Mouse (Mus musculus) limb, embryonic 10.5 days (tissue): Measurements from ENCODE around the gene Ptpn6. TPM values are rescaled to one million over a fixed set of nuclear protein-coding genes. Genes with fewer than 3 reads are reported as not detected.

Experiments used
- DNase-seq: peaks from one replicate; pipeline ENCODE4 v3.0.0-alpha.2; 2017; ENCODE audit warnings: low spot score
- H3K27ac ChIP-seq: fragments of 300-500 bp; sonication (generic); 2 replicates; pipeline ENCODE4 v1.5.1; 2016; ENCODE audit warnings: mild to moderate bottlenecking
- H3K27me3 ChIP-seq: fragments of 300-500 bp; sonication (generic); 2 replicates; pipeline ENCODE4 v1.6.1; 2016; ENCODE audit warnings: low read depth, mild to moderate bottlenecking; ENCODE audit not compliant: poor library complexity, severe bottlenecking
- H3K36me3 ChIP-seq: fragments of 300-500 bp; sonication (generic); 2 replicates; pipeline ENCODE4 v1.6.1; 2016; ENCODE audit warnings: mild to moderate bottlenecking, moderate library complexity
- H3K4me1 ChIP-seq: fragments of 300-500 bp; sonication (generic); 2 replicates; pipeline ENCODE4 v1.6.1; 2016
- H3K4me3 ChIP-seq: fragments of 300-500 bp; sonication (generic); 2 replicates; pipeline ENCODE4 v1.5.1; 2016; ENCODE audit warnings: mild to moderate bottlenecking, moderate library complexity
- H3K9me3 ChIP-seq: fragments of 300-500 bp; sonication (generic); replicated peaks from 2 replicates; pipeline ENCODE4 v1.6.1; 2016; ENCODE audit warnings: mild to moderate bottlenecking
- WGBS: fragments of 180-500 bp; shearing (Covaris S2); methylation state at CpG from one replicate; pipeline ENCODE4 v1.1.7; 2016; 5-methylcytosine and 5-hydroxymethylcytosine counted together
- polyA plus RNA-seq: library from polyadenylated mRNA; unstranded; fragments of >200 nt; fragmentation: Nextera tagmentation; extraction: Ambion mirVana; gene quantifications from 2 replicates; pipeline ENCODE4 v1.2.1, GENCODE M21; 2016

Ptpn6 gene
- polyA plus RNA-seq, 1 experiment from 2014 or later: 7.6 TPM

DNA sequence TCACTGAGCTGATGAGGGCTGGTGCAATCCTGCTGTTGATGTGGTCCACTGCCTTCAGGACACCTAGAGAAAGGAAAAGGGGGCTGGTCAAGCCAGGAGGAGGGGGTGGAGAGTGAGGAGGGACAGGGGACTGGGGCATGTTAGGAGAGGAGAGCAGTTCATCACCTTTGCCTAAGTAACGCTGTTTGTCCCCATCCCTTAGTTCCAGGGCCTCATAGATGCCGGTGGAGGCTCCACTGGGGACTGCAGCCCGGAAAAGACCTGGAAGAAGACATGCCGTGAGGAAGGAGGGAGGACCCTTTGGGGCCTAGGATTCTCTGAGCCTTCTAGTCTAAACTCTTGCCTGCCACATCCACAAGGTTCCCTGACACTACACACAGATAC is 29.0 kb upstream of the Ptpn6 start:
- H3K9me3 ChIP-seq: no peaks in the 10 kb centered on the region
- no peak for DNase-seq
- H3K4me1 ChIP-seq: peaks cover 31% of the 10 kb centered on the region
- peaks cover 69% of the 10 kb centered on the region for H3K27me3 ChIP-seq
- H3K4me3 ChIP-seq: 0 out of 2 replicates have a peak overlapping the region, but pooled peaks have one; percentile 65
- no peaks in the 10 kb centered on the region for H3K36me3 ChIP-seq
- WGBS: 33% methylated on average over 4 of the region's 4 CpGs
- H3K27ac ChIP-seq: no peak overlapping the region

DNA sequence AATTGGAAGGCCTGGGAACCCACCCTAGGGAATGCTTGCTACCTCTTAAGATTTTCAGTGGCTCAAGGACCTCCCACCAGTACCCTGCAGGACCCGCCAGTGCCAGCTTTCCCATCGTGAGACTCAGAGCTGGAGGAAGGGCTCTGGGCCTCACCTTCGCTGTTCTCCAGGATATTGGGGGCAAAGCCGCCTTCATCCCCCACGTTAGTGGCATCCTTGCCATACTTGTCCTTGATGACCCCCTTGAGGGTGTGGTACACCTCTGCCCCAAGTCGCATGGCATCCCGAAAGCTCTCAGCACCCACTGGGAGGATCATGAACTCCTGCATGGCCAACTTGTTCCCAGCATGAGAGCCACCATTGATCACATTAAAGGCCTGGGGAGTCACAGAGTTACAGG is 27.4 kb upstream of the Ptpn6 start:
- H3K4me3 ChIP-seq: no peak overlapping the region
- WGBS: 84% methylated on average over 7 of the region's 7 CpGs
- no peaks in the 10 kb centered on the region for H3K9me3 ChIP-seq
- peaks cover 74% of the 10 kb centered on the region for H3K27me3 ChIP-seq
- DNase-seq: no peak
- no peaks in the 10 kb centered on the region for H3K36me3 ChIP-seq
- peaks cover 31% of the 10 kb centered on the region for H3K4me1 ChIP-seq
- H3K27ac ChIP-seq: no peak overlapping the region

DNA sequence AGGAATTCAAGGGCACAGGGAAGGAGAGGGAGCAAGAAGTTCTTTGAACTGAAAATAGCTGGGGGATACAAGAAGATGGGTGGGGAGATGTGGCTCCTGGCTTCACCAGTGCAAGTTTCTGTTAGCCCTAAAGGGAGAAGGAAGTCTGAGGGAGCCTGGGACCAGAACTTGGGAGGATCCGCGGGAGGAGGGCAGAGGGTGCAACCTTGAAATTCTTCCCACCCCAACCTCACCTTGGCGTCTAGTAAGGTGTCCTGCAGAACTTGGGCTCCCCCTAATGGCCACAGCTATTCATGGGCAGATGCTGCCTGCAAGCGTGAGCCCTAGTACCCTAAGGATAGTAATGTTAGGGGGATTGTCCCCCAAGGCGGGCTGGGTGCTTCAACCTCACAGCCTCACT is 20.7 kb upstream of the Ptpn6 start:
- Histone ChIP-seq H3K27ac (peak overlapping the region; percentile 99; the same call in 1 of the 2 replicates), H3K27me3 (peaks cover 36% of the 10 kb centered on the region), H3K4me1 (peaks cover 49% of the 10 kb centered on the region), H3K36me3 (no peaks in the 10 kb centered on the region), H3K4me3 (peak overlapping the region; percentile 91), H3K9me3 (no peaks in the 10 kb centered on the region)
- DNase-seq: peak; percentile 89
- WGBS: 1% methylated on average over 5 of the region's 5 CpGs

DNA sequence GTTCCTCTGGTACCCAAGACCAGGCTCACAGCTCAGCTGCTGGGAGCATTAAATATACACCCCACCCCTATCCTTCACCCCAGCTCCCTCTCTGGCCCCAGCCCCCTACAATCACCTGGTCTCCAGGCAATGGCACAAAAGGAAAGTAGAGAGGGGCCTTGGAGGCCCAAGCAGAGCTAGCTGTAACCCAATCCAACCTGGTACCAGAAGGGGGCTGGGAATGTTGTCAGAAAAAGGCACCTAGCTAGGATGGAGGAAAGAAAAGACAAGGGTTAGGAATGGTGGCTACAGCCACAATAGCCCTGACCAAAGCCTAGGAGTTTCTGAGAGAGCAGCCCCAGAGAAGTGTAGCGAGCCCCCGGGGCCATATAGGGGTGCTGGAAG is 20.3 kb upstream of the Ptpn6 start:
- no peaks in the 10 kb centered on the region for H3K36me3 ChIP-seq
- DNase-seq: no peak
- H3K27me3 ChIP-seq: peaks cover 36% of the 10 kb centered on the region
- H3K4me3 ChIP-seq: peak overlapping the region; percentile 91
- peaks cover 52% of the 10 kb centered on the region for H3K4me1 ChIP-seq
- WGBS: 69% methylated on average over 2 of the region's 2 CpGs
- H3K9me3 ChIP-seq: no peaks in the 10 kb centered on the region
- peak overlapping the region; percentile 99 for H3K27ac ChIP-seq

DNA sequence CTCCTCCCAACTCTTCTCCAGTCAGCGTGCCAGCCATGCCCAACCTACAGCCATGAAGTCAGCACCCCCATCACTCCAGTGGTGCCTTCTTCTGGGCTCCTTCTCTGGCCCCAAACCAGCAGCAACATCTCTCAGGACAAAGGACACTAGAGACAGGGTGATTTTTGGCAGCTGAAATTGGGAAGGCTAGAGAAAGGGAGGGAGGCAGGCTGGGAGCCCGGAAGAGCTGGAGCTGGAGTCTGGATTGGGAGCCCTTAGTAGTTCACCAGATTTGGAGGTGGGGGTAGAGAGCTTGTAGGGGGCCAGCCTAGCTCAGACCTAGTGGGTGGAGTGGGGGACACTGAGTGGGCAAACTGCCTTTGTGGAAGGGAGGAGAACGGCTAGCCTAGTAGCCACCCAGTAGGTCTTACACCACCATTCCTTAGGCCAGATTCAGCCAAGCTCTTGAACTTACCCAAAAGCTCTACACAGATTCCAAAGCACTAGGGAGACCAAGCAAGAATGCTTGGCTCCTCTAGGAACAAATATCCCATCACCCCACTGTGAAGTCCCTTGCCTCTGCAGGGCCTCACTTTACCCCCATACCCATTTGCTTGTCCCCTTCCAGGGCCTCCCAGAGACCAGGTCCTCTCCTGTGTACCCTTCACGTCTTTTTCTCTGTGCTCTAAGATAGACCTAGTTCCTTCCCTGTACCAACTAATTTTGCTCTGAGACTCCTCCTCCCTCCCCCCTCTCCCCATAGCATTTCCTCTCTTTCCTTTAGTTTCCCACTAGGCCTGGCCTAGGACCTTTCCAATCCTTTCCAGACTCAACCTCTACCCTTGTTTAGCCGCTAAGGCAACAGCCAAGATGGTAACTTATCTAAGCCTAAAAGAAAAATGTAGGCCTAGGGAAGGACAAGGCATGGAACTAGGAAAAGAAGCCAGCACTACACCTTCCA is 19.7 kb upstream of the Ptpn6 start:
- peak overlapping the region; percentile 91 for H3K4me3 ChIP-seq
- peaks cover 3% of the 10 kb centered on the region for H3K36me3 ChIP-seq
- H3K27ac ChIP-seq: peak overlapping the region; percentile 99
- no peaks in the 10 kb centered on the region for H3K9me3 ChIP-seq
- peak; percentile 60 for DNase-seq
- WGBS: 47% methylated on average over 5 of the region's 5 CpGs
- H3K4me1 ChIP-seq: peaks cover 48% of the 10 kb centered on the region
- H3K27me3 ChIP-seq: peaks cover 30% of the 10 kb centered on the region

DNA sequence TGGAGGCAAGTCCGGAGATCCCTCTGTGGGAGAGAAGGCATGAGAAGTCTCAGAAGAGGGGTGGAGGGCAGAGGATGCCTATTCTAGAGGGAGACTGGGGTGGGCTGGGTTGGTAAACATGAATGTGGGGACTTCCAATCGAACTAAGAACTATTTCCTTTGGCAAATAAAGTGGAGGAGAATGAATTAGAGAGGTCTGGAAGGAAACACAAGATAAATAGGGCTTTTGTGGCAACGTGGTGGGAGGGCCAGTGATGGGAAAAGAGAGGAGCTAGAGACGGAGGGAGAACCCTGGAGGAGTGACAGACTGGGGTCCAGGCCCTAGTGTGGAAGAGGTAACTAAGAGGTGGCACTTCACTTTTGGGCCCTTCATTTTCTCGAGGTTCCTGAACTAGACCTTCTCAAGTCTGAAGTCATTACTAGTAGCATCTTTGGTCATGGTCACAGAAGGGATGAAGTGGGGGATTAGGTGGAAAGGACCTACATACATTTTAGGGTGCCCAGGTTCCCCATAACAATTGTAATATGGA is 18.9 kb upstream of the Ptpn6 start:
- H3K27ac ChIP-seq: peak overlapping the region; percentile 99

DNA sequence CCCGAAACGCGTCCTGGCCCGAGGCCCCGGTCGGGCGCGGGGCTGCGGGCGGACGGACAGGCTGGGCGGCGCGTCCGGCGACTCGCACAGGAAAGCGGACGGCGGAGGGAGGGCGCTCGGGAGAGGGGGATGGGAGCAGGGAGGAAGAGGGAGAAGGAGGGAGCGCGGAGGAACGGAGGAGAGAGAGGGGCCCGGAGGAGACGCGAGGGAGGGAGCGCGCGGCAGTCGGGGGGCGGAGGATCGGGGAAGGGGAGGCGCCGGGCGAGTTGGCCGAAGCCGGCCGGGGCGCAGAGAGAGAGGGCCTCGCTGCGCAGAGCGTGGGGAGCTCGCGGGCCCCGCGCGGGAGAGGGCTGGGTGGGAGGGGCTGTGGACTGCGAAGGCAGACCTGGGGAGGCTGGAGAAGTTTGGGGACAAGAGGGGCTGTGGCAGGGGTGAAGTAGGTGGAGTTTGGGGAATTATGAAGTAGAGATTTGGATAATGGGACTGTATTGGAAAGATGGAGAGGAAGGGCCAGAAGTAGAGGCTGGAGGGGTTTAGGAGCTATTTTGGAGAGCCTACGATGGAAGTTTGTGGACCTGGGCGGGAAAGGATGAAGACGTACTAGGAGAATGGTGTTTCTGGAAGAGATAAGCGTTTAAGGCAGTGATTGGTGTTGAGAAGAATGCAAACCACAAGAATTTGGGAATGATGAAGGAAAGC is 18.3 kb upstream of the Ptpn6 start:
- Histone ChIP-seq H3K9me3 (no peaks in the 10 kb centered on the region), H3K4me3 (peak overlapping the region; percentile 91), H3K36me3 (peaks cover 16% of the 10 kb centered on the region), H3K27ac (peak overlapping the region; percentile 99), H3K27me3 (peaks cover 20% of the 10 kb centered on the region), H3K4me1 (peaks cover 48% of the 10 kb centered on the region)
- 1% methylated on average over 51 of the region's 54 CpGs for WGBS
- peak; percentile 89 for DNase-seq

More for the DNA sequence above, 18.9 kb upstream of the Ptpn6 start:
- Histone ChIP-seq H3K36me3 (peaks cover 11% of the 10 kb centered on the region), H3K27me3 (peaks cover 22% of the 10 kb centered on the region), H3K4me1 (peaks cover 48% of the 10 kb centered on the region), H3K4me3 (peak overlapping the region; percentile 91), H3K9me3 (no peaks in the 10 kb centered on the region)
- 12% methylated on average over 5 of the region's 5 CpGs for WGBS
- DNase-seq: no peak

DNA sequence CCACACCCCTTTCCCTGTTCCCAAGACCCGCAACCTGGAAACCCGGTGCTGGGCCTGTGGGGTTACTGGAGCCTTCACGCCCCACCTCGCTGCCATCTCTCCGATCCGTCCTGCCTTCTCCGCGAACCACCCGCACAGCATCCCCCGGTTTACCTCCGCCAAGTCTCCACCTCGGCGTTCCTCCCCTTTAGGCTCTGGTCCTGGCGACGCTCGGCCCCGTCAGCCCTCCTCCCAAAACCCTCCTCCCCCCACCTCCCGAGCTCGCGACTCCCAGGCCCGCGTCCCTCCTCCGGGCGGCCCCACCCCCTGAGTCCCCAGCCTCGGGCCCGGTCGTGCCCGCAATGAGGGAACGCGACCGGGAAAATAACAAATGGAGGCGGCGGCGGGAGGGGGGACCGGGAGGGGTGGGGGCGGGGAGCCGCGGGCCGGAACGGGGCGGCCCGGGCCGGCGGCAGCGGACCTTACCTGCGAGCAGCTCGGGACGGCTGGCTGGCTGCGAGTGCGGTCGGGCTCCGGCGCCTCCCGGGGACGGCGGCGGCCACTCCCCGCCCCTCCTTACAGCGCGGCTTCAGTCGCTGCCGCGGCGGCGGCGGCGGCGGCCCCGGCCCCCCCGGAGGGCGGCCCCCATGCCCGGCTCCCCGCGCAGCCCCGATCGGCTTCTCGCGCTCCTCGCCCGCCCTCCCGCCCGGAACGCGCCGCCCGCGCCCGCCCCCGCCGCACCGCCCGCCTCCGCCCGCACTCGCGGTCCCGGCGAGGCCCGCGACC is 17.5 kb upstream of the Ptpn6 start, which contains the start of the genes Gm45234 and Atn1:
Gm45234 (minus strand) TSS at position 191 of the 765 bp plus-strand sequence.
Atn1 (minus strand) TSS at position 694 of the 765 bp plus-strand sequence.
- H3K27ac ChIP-seq: peak within 1 kb of the TSS; percentile 99
- H3K4me1 ChIP-seq: peaks cover 48% of the 10 kb centered on the region
- peak; percentile 81 for DNase-seq
- peaks cover 21% of the 10 kb centered on the region for H3K36me3 ChIP-seq
- peaks cover 13% of the 10 kb centered on the region for H3K27me3 ChIP-seq
- no peaks in the 10 kb centered on the region for H3K9me3 ChIP-seq
- WGBS: under 1% methylated on average over 80 of the region's 100 CpGs
- H3K4me3 ChIP-seq: peak within 1 kb of the TSS; percentile 91

DNA sequence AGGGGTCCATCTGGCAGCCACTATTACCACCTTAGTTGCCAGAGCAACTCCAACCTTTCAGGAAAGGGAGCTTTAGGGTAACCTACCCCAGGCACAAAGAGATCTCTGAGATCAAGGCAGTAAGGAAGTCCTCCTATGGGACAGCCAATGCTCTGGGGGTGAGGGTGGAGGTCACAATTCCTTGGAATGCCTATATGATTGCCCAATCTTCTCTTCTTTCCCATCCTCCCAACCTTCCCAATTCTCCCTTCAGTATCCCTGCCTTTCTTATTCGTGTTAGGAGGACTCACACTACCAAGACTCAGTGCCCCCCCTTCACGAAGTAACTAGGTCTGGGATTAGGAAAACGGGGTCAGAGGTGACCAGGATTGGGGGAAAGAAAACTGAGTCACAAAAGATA is 16.8 kb upstream of the Ptpn6 start:
- Histone ChIP-seq H3K4me1 (peaks cover 48% of the 10 kb centered on the region), H3K27ac (peak overlapping the region; percentile 99), H3K4me3 (peak overlapping the region; percentile 91), H3K36me3 (peaks cover 27% of the 10 kb centered on the region), H3K27me3 (peaks cover 8% of the 10 kb centered on the region; the same call in 1 of the 2 replicates), H3K9me3 (no peaks in the 10 kb centered on the region)
- no peak for DNase-seq
- WGBS: 4% methylated on average over 3 of the region's 3 CpGs

DNA sequence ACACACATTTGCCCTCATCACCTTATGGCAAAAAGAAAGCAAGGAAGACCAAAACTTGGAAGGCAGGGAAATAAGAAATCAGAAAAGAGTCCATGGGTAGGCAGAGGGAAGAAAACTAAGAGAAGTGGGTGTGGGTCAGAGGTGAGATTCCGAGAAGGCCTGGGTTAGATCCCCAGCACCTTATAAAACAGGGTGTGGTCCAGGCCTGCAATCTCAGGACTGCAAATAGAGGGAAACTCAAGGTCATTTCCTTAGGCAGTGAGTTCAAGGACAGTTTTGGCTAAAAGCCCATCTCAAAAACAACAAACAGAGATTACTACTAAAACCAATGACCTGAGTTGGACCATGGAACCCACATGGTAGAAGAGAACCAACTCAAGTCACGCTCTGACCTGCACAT is 15.3 kb upstream of the Ptpn6 start:
- no peak overlapping the region for H3K4me3 ChIP-seq
- no peak for DNase-seq
- no peaks in the 10 kb centered on the region for H3K9me3 ChIP-seq
- H3K4me1 ChIP-seq: peaks cover 41% of the 10 kb centered on the region
- H3K36me3 ChIP-seq: peaks cover 42% of the 10 kb centered on the region
- 88% methylated on average over 2 of the region's 2 CpGs for WGBS
- no peaks in the 10 kb centered on the region for H3K27me3 ChIP-seq
- no peak overlapping the region for H3K27ac ChIP-seq

DNA sequence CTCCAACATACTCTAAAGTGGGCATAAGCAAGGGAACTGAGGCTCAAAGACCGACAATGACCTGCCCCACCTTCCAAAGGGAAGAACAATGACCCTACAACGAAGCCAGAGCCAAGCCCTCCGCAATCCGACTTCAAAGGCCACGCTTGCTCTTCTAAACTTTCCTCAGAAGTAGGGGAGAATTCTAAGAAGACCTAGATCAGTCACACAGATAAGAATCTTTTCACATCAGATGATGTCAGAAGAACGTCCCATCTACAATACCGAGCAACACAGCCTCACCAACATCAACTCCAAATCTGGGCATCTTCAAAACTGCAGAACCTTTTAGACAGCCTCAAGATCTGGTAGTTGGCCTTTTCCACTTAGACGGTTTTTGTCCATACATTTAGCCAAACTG is 11.9 kb upstream of the Ptpn6 start:
- H3K27ac ChIP-seq: no peak overlapping the region
- peaks cover 68% of the 10 kb centered on the region for H3K36me3 ChIP-seq
- WGBS: 85% methylated on average over 8 of the region's 8 CpGs
- no peak overlapping the region for H3K4me3 ChIP-seq
- peaks cover 35% of the 10 kb centered on the region for H3K4me1 ChIP-seq
- DNase-seq: no peak
- no peaks in the 10 kb centered on the region for H3K9me3 ChIP-seq
- H3K27me3 ChIP-seq: no peaks in the 10 kb centered on the region
